Mouse (Mus musculus): ENCODE results near the gene Idnk. TPM values are rescaled to one million over a fixed set of nuclear protein-coding genes. Genes with fewer than 3 reads are reported as not detected.

Gene Idnk
- polyA plus RNA-seq (2014; fragmentation: Illumina TruSeq; extraction: RNeasy Lipid Tissue Mini Kit (QIAGEN cat#74804); ENCODE audit: low read depth, low replicate concordance): 16.2 TPM

DNA sequence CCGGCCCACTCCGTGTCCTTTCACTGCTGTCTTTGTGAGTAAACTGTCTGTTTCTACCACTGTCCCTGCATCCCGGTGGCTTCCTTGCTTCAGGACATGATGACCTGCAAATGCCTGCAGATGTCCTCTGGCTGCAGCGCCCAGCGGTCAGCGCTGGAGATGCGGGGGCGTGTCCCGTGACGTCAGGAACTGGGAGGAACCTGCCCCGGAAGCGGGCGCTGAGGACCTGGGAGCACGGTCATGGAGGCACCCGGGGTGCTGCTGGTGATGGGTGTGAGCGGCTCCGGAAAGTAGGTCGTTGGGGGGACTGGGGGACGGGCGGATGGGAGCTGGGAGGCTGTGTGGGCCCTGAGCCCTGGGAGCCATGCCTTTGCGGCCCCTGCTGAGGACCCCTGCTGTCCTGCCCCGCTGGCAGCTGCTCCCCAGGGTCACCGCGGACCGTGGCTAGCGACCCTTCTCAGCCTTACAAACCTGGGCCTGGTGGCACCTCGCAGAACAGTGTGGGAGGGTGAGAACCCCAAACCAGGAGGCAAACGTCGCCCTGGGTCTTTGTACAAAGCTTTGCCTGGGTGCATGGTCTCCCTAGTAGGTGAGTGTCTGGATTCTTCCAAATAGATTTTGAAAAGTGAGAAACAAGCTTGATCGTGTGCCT, at the start of gene Idnk:
Gene Idnk, plus strand, starts transcription at position 203 of the 652 bp plus-strand sequence.

DNA sequence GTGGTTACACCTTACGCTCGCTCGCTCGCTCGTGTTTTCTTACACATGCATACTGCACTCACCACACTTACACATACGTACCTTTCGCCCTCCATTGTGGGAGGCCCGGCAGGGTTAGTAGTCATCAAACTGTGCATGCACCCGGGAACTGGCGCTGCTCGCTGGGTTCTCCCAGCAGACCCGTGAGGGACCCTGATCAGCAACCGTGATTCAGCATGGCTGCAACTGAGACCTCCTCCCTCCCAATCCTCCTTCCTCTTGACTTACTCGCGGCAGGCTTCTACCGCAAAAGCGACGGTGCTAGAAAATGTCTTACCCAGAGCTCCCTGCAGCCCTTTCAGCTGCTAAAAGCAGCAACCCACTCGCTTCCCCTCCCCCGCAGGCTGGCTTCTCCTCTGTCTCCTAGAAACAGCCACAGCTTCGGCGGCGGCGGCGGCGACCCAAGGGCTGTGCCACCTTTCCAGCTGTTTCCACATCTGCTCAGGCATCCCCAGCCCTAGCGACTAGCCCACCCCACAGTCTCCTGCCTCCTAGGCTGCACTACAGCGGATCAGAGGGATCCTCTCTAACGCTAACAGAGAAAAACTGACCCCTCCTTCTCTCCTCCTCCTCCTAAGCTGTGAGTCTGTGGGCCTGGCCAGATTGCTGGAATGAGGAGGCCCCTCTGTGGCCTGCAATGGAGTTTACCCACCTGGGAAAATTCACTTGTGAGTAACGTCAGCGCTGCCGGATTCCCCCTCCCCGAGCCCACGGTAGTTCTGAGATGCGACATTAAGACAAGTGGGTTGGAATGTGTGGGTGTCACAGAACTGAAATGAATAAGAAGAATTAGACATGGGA, 44.2 kb upstream of the Idnk start, which contains the start of gene Klhl3:
Gene Klhl3, minus strand, starts transcription at position 532 of the 840 bp plus-strand sequence.

DNA sequence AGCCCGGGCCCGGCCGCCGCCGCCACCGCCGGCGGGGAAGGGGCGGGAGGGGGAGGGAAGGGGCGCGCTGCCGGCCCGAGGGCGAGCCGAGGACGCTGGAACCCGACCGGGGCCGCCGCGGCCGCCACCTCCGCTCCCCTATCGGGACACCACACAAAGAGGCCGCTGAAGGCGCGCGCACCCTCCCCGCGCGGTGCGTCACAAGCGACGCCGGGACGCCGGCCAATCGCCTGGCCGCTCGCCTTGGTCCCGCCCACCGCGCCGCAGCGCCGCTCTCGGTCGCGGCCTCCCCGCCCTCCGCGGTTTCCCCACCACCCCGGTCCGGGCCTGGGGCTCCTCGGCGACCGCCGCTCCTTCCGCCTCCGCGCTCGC, 29.1 kb upstream of the Idnk start, which contains the start of gene Hnrnpa0:
Gene Hnrnpa0, minus strand, starts transcription at position 161 of the 372 bp plus-strand sequence.

Other genes starting within 250 kb of the Idnk start
- gene Spock1, start 249.3 kb upstream of the Idnk start, polyA plus RNA-seq (2014; fragmentation: Illumina TruSeq; extraction: RNeasy Lipid Tissue Mini Kit (QIAGEN cat#74804); ENCODE audit: low read depth, low replicate concordance): not detected
- 2.9 TPM for gene Klhl3, start 44.1 kb upstream of the Idnk start, polyA plus RNA-seq (2014; fragmentation: Illumina TruSeq; extraction: RNeasy Lipid Tissue Mini Kit (QIAGEN cat#74804); ENCODE audit: low read depth, low replicate concordance)
- gene Hnrnpa0, start 29.1 kb upstream of the Idnk start, polyA plus RNA-seq (2014; fragmentation: Illumina TruSeq; extraction: RNeasy Lipid Tissue Mini Kit (QIAGEN cat#74804); ENCODE audit: low read depth, low replicate concordance): 35.0 TPM
- 144 TPM for gene Ubqln1, start 58.0 kb downstream of the Idnk start, polyA plus RNA-seq (2014; fragmentation: Illumina TruSeq; extraction: RNeasy Lipid Tissue Mini Kit (QIAGEN cat#74804); ENCODE audit: low read depth, low replicate concordance)
- 39.5 TPM for gene Gkap1, start 118.0 kb downstream of the Idnk start, polyA plus RNA-seq (2014; fragmentation: Illumina TruSeq; extraction: RNeasy Lipid Tissue Mini Kit (QIAGEN cat#74804); ENCODE audit: low read depth, low replicate concordance)
- gene Kif27, start 201.5 kb downstream of the Idnk start, polyA plus RNA-seq (2014; fragmentation: Illumina TruSeq; extraction: RNeasy Lipid Tissue Mini Kit (QIAGEN cat#74804); ENCODE audit: low read depth, low replicate concordance): not detected
- 8.7 TPM for gene 2210016F16Rik, start 227.6 kb downstream of the Idnk start, polyA plus RNA-seq (2014; fragmentation: Illumina TruSeq; extraction: RNeasy Lipid Tissue Mini Kit (QIAGEN cat#74804); ENCODE audit: low read depth, low replicate concordance)
- gene Rmi1, start 244.6 kb downstream of the Idnk start, polyA plus RNA-seq (2014; fragmentation: Illumina TruSeq; extraction: RNeasy Lipid Tissue Mini Kit (QIAGEN cat#74804); ENCODE audit: low read depth, low replicate concordance): 33.7 TPM
- gene Hnrnpk, start 245.7 kb downstream of the Idnk start, polyA plus RNA-seq (2014; fragmentation: Illumina TruSeq; extraction: RNeasy Lipid Tissue Mini Kit (QIAGEN cat#74804); ENCODE audit: low read depth, low replicate concordance): 797 TPM